Mouse (Mus musculus) hindbrain, embryonic 13.5 days (tissue): ENCODE data around the gene Stk17b. TPM values are rescaled to one million over a fixed set of nuclear protein-coding genes. Genes with fewer than 3 reads are reported as not detected.

Experiments used
- ATAC-seq: fragments of 200-750 bp; cut with Nextera tagmentation; 2 replicates; pipeline ENCODE4 v1.8.0; 2017; ENCODE audit warnings: moderate TSS enrichment; ENCODE audit not compliant: low FRiP score
- H3K27ac ChIP-seq: fragments of 300-500 bp; sonication (generic); 2 replicates; pipeline ENCODE4 v1.5.1; 2015; ENCODE audit warnings: inconsistent platforms, mild to moderate bottlenecking, moderate library complexity
- H3K27me3 ChIP-seq: fragments of 300-500 bp; sonication (generic); 2 replicates; pipeline ENCODE4 v1.6.1; 2015; ENCODE audit warnings: mild to moderate bottlenecking, inconsistent platforms
- H3K36me3 ChIP-seq: fragments of 300-500 bp; sonication (generic); 2 replicates; pipeline ENCODE4 v1.6.1; 2015; ENCODE audit warnings: mild to moderate bottlenecking, inconsistent platforms
- H3K4me1 ChIP-seq: fragments of 300-500 bp; sonication (generic); replicated peaks from 2 replicates; pipeline ENCODE4 v1.6.1; 2015; ENCODE audit warnings: inconsistent platforms
- H3K4me2 ChIP-seq: fragments of 300-500 bp; sonication (generic); 2 replicates; pipeline ENCODE4 v1.6.1; 2015; ENCODE audit warnings: inconsistent platforms, mild to moderate bottlenecking, moderate library complexity
- H3K4me3 ChIP-seq: fragments of 300-500 bp; sonication (generic); 2 replicates; pipeline ENCODE4 v1.5.1; 2015; ENCODE audit warnings: mild to moderate bottlenecking, inconsistent platforms
- H3K9ac ChIP-seq: fragments of 300-500 bp; sonication (generic); 2 replicates; pipeline ENCODE4 v1.6.1; 2015; ENCODE audit warnings: mild to moderate bottlenecking, inconsistent platforms
- H3K9me3 ChIP-seq: fragments of 300-500 bp; sonication (generic); 2 replicates; pipeline ENCODE4 v1.6.1; 2016; ENCODE audit warnings: inconsistent platforms
- WGBS: fragments of 180-500 bp; shearing (Covaris S2); methylation state at CpG from one replicate; pipeline ENCODE4 v1.1.7; 2015; 5-methylcytosine and 5-hydroxymethylcytosine counted together
- polyA plus RNA-seq: library from polyadenylated mRNA; unstranded; fragments of >200 nt; fragmentation: Nextera tagmentation; extraction: Ambion mirVana; gene quantifications from 2 replicates; pipeline ENCODE4 v1.2.1, GENCODE M21; 2015

The Stk17b gene
- polyA plus RNA-seq, 1 experiment from 2014 or later, result 5.5 TPM

DNA sequence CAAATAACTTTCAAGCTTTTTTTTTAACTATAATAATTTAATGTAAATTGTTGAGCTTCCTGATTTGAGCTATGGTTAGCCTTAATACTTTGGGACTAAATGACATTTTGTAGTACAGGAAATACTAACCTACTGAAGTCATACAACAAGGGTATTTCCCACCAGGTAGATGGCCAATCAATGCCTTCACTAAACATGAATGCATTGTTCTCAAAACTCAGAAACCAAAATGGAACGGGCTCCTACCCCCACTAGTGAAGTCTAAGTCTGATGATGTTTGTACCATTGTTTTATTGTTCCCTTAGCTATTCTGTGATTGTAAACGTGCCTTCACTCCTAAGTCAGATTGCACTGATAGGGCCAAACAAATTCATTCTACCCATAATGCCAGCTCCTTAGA is 23.2 kb upstream of the Stk17b start:
- peaks cover 6% of the 10 kb centered on the region for H3K36me3 ChIP-seq
- WGBS, result 85% methylated on average over 2 of the region's 2 CpGs
- H3K4me3 ChIP-seq, result no peak overlapping the region
- no peak overlapping the region for H3K4me2 ChIP-seq
- no peaks in the 10 kb centered on the region for H3K9me3 ChIP-seq
- no peaks in the 10 kb centered on the region for H3K27me3 ChIP-seq
- H3K9ac ChIP-seq, result no peak overlapping the region
- no peak overlapping the region for H3K27ac ChIP-seq
- no peaks in the 10 kb centered on the region for H3K4me1 ChIP-seq
- no peak for ATAC-seq

DNA sequence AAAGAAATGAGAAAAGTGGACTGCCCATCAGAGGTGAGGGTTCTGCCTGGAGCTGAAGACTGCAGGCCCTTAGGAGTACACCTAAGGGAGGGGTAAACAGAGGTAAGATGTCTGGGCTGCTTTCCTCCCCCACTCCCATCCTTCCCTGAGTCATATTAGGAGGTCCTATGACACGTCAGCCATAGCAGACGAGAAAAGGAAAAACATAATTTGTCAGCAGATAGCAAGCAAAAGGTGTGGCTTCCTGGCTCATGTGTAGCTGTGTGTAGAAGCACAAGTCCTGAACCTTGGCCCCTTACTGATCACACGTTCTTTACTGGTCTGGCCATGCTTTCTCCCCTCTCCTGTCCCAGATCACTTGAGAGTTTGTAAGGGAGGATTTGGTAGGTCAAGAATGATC is 12.8 kb upstream of the Stk17b start:
- H3K36me3 ChIP-seq, result no peaks in the 10 kb centered on the region
- no peaks in the 10 kb centered on the region for H3K9me3 ChIP-seq
- WGBS, result 72% methylated on average over 3 of the region's 3 CpGs
- no peak overlapping the region for H3K4me3 ChIP-seq
- H3K9ac ChIP-seq, result no peak overlapping the region
- no peak overlapping the region for H3K4me2 ChIP-seq
- H3K27me3 ChIP-seq, result no peaks in the 10 kb centered on the region
- no peak for ATAC-seq
- H3K4me1 ChIP-seq, result no peaks in the 10 kb centered on the region
- H3K27ac ChIP-seq, result no peak overlapping the region

DNA sequence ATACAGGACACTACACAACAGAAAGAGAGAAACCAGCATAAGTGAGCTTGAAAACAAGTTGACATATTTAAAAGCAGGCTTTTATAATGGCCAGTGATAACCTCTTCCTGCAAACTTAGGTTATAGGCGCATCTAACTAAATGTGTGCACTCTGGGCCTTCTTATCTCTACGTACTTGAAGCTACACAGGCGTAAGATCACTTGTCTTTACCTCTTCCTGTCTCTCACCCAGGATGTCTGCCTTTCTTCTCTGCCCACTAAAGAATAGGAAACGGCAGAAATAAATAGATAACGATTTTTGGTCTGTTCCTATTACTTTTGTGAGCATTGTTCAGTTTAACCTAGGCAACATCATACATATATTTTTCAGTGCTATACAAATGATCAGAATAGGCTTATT is 12.1 kb upstream of the Stk17b start:
- Histone ChIP-seq H3K4me3 (no peak overlapping the region), H3K27me3 (no peaks in the 10 kb centered on the region), H3K27ac (no peak overlapping the region), H3K9me3 (no peaks in the 10 kb centered on the region), H3K36me3 (no peaks in the 10 kb centered on the region), H3K9ac (no peak overlapping the region), H3K4me2 (no peak overlapping the region), H3K4me1 (no peaks in the 10 kb centered on the region)
- no peak for ATAC-seq
- 93% methylated on average over 5 of the region's 5 CpGs for WGBS

DNA sequence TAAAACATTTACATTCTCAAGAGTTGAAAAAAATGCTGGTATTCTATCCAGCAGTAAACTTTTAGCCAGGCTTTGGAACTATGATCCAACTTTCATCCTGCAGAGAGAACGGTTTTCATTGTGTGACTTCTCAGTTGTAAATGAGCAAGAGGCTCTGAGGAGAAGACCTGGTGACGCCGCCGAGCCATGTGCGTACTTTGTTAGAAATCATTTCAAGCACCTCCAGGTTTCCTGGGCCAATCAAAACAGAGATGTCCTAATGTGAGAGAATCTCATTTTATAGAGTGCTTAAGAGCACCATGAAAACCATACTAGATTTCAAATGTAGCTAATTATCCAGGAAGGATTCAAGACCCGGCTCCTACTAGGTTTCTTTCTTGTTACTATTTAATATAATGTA is 11.2 kb upstream of the Stk17b start:
- Histone ChIP-seq H3K4me3 (no peak overlapping the region), H3K9me3 (no peaks in the 10 kb centered on the region), H3K4me1 (no peaks in the 10 kb centered on the region), H3K36me3 (no peaks in the 10 kb centered on the region), H3K9ac (no peak overlapping the region), H3K27me3 (no peaks in the 10 kb centered on the region), H3K27ac (no peak overlapping the region), H3K4me2 (no peak overlapping the region)
- 93% methylated on average over 6 of the region's 6 CpGs for WGBS
- no peak for ATAC-seq

DNA sequence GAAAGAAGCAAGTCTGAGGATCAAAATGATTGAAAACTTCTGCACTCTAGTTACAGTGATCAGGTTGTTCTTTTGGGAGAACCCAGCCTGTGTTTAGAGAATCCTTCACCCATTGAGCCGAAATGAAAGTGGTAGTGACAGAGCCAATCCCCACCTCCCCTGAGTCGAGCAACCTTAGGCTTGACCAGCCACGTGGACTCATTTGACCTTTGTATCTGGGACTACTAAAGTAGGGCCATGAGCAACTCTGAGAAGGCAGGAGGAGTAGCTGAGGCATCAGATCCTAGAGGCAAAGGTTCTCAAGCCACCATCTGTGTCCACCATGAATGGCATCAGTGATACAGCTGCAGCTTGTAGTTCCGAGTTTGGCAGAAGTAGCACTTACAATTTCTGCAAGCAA is 10.6 kb upstream of the Stk17b start:
- no peak overlapping the region for H3K27ac ChIP-seq
- H3K27me3 ChIP-seq, result no peaks in the 10 kb centered on the region
- no peak overlapping the region for H3K9ac ChIP-seq
- H3K36me3 ChIP-seq, result no peaks in the 10 kb centered on the region
- no peaks in the 10 kb centered on the region for H3K4me1 ChIP-seq
- no peak overlapping the region for H3K4me2 ChIP-seq
- H3K4me3 ChIP-seq, result no peak overlapping the region
- H3K9me3 ChIP-seq, result no peaks in the 10 kb centered on the region
- no peak for ATAC-seq
- 83% methylated on average over 4 of the region's 4 CpGs for WGBS

DNA sequence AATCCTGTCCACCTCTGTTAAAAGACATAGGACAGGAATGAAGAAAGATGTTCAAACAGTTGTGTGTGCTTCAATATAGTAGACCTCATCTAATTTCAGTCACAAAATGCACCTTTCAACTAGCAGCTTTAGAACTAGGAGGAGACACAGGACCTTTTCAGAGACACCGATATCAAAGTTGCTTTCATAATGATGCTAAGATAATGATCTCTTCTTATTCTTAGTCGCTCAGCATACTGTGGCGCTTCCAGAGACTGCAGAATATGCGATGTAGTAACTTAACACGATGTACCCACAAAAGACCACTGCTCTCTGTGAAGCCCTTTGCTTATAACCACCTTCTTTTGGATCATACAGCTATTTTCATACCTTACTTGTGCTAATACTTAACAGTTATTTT is 10.1 kb upstream of the Stk17b start:
- ATAC-seq, result no peak
- Histone ChIP-seq H3K27ac (no peak overlapping the region), H3K27me3 (no peaks in the 10 kb centered on the region), H3K9ac (no peak overlapping the region), H3K4me3 (no peak overlapping the region), H3K4me1 (no peaks in the 10 kb centered on the region), H3K9me3 (no peaks in the 10 kb centered on the region), H3K4me2 (no peak overlapping the region), H3K36me3 (no peaks in the 10 kb centered on the region)
- 95% methylated on average over 5 of the region's 5 CpGs for WGBS

DNA sequence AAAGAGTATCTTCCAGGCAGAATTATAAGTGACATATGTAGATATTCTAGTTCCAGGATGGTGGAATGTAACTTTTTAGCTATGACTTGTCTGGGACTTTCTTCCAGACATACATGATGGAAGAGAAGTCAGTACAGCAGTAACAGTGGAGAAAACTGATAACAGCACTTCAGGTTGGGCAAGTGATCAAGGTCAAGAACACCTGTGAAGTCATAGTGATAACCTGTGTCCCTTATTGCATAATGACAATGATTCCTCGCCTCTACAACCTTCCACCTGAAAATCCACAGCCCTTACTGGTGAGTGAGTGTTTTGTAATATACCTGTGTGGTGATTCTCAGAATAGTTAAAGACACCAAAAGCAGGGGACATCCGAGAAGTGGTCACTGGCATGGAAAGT is 9.3 kb upstream of the Stk17b start:
- Histone ChIP-seq H3K27ac (no peak overlapping the region), H3K9me3 (no peaks in the 10 kb centered on the region), H3K4me3 (no peak overlapping the region), H3K36me3 (no peaks in the 10 kb centered on the region), H3K9ac (no peak overlapping the region), H3K27me3 (no peaks in the 10 kb centered on the region), H3K4me1 (no peaks in the 10 kb centered on the region), H3K4me2 (no peak overlapping the region)
- ATAC-seq, result no peak
- 89% methylated on average over 2 of the region's 2 CpGs for WGBS

DNA sequence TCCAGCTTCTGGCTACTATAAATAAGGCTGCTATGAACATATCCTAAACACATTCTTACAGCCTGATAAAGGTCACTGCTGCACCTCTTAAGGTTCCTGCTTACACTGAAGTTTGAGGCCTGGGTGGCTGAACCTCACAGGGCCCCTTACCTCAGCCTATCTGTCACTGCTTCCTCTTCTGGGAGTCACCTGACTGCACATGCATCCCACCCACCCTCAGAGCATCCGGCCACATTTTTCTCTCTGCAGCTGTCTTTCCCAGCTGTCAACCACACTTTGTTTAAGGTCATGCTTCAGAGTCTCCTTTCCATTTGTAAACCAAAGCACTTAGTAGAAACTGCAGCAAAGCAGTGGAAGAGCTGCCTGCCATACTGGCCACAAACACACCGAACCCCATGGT is 6.3 kb upstream of the Stk17b start:
- ATAC-seq, result no peak
- H3K9me3 ChIP-seq, result no peaks in the 10 kb centered on the region
- 90% methylated on average over 2 of the region's 2 CpGs for WGBS
- H3K9ac ChIP-seq, result no peak overlapping the region
- H3K4me3 ChIP-seq, result no peak overlapping the region
- H3K36me3 ChIP-seq, result no peaks in the 10 kb centered on the region
- no peak overlapping the region for H3K27ac ChIP-seq
- H3K4me1 ChIP-seq, result no peaks in the 10 kb centered on the region
- no peaks in the 10 kb centered on the region for H3K27me3 ChIP-seq
- H3K4me2 ChIP-seq, result no peak overlapping the region

DNA sequence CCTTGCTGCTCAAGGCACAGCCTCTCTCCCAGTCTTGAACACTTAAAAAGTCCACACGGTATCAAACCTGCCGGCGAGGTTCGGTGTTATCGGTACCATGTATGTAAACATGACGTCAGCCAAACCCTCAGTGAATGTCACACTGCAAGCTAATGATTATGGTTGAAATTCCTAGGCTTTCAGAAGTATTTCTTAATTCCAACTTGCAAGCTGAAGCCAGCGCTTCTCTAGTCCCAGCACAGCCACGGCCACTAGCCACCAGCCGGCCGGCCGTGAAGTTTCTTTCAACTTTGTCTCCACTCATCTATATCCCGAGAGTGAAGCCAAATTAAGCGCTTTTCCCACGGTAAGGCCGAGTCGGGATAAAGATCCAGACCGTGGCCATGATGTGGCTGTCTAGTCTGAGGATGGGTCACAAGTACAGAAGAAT is 718 bp downstream of the Stk17b start:
- ATAC-seq, result peak; percentile 4; the same call in 1 of the 2 replicates
- Histone ChIP-seq H3K9me3 (no peaks in the 10 kb centered on the region), H3K27ac (no peak overlapping the region), H3K27me3 (no peaks in the 10 kb centered on the region), H3K9ac (peak overlapping the region; percentile 79), H3K36me3 (no peaks in the 10 kb centered on the region), H3K4me1 (peaks cover 8% of the 10 kb centered on the region), H3K4me2 (peak overlapping the region; percentile 88), H3K4me3 (peak overlapping the region; percentile 82)
- WGBS, result under 1% methylated on average over 17 of the region's 17 CpGs

DNA sequence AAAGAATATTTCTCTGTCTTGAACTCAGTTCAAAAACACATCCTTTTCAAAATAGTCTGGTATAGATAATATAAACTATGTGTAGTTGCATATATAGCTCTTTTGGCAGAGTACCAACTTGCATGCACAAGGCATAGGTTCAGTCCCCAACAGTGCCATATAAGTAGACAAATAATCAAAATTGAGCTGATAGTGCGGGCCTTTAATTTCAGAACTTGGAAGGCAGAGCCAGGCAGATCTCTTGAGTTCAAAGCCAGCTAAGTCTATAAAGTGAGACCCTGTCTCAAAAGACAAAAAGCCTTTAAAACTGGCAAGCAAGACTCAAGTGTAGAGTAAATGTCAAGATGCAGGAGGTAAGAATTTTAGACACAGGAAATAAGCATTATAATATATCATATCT is 2.1 kb downstream of the Stk17b start:
- 95% methylated on average over 1 of the region's 1 CpGs for WGBS
- no peaks in the 10 kb centered on the region for H3K9me3 ChIP-seq
- no peak overlapping the region for H3K4me3 ChIP-seq
- H3K9ac ChIP-seq, result no peak overlapping the region
- no peaks in the 10 kb centered on the region for H3K27me3 ChIP-seq
- H3K27ac ChIP-seq, result no peak overlapping the region
- no peaks in the 10 kb centered on the region for H3K36me3 ChIP-seq
- peaks cover 8% of the 10 kb centered on the region for H3K4me1 ChIP-seq
- no peak for ATAC-seq
- no peak overlapping the region for H3K4me2 ChIP-seq

DNA sequence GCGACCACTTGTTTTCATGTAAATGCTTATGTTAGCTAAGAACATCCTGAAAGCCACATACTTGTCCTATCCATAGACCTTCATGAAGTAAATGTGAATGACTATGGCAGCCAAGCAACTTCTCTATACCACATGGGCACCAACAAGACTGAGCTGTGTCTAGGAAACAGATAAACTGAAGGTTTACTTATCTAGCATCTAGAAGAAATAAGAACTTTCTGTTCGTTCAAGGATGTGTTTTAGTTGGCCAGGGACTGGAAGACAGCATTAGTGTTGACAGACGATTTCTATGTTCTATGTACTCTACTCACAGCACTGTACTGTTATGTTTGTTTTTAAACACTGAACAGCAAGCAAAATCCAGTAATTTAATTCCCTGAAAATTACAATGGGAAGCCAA is 2.9 kb downstream of the Stk17b start:
- no peak for ATAC-seq
- no peak overlapping the region for H3K9ac ChIP-seq
- no peaks in the 10 kb centered on the region for H3K9me3 ChIP-seq
- H3K36me3 ChIP-seq, result no peaks in the 10 kb centered on the region
- H3K4me1 ChIP-seq, result peaks cover 8% of the 10 kb centered on the region
- no peak overlapping the region for H3K4me2 ChIP-seq
- no peaks in the 10 kb centered on the region for H3K27me3 ChIP-seq
- no peak overlapping the region for H3K4me3 ChIP-seq
- WGBS, result 90% methylated on average over 3 of the region's 3 CpGs
- H3K27ac ChIP-seq, result no peak overlapping the region

DNA sequence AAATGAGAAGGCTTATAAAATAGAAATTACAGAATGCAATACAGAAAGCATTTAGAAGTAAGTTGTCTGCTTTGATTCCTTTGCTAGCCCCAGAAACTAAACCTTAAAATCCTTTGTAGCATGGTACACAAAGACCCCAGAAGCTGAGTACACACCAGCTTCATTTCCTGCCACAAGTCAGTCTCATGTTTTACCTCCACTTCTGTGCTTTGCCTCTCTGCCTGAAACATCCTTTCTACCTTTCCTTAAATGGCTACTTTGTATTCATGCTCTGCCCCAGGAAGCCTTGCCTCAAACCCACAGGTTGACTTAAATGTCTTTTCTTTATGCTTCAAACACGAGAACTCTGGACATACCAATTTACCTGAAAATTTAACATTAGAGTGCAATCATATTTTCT is 3.7 kb downstream of the Stk17b start:
- H3K27me3 ChIP-seq, result no peaks in the 10 kb centered on the region
- H3K27ac ChIP-seq, result no peak overlapping the region
- H3K9ac ChIP-seq, result no peak overlapping the region
- no peak overlapping the region for H3K4me3 ChIP-seq
- H3K4me2 ChIP-seq, result no peak overlapping the region
- no peaks in the 10 kb centered on the region for H3K9me3 ChIP-seq
- H3K4me1 ChIP-seq, result peaks cover 8% of the 10 kb centered on the region
- WGBS, result 69% methylated on average over 1 of the region's 1 CpGs
- no peaks in the 10 kb centered on the region for H3K36me3 ChIP-seq
- ATAC-seq, result no peak

DNA sequence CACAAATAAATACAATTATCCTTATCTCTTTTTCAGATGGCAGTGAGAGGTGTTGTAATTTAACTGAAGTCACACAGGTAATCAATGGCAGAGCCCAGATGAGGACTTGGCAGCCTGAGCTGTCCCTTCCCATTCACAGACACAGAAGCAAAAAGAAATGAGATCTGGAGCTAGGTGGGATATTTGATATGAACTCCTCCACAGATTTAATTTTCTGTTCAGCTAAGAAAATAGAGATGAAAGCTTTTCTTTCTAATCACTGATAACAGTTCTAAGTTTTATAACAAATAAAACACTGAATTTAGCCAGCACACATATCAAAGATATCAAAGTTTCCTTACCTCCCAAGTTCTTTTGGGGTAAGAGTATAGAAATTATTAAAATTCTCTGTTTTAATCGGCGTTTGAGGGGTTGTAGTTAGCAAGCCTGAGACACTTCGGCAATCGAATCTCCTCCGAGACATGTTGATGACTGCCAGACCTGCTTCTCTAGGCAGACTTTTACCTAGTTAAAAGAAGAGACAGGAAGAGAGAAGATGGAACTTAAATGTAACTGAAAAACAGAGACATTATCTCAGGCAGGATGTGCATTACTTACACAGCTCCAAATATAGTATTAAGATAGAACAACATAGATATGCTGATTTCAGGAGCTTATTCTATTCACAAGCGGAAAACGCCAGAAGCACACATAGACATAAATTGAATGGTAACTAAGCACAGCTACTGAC is 8.7 kb downstream of the Stk17b start:
- Histone ChIP-seq H3K27ac (no peak overlapping the region), H3K4me3 (no peak overlapping the region), H3K36me3 (no peaks in the 10 kb centered on the region), H3K9me3 (no peaks in the 10 kb centered on the region), H3K4me2 (no peak overlapping the region), H3K27me3 (no peaks in the 10 kb centered on the region), H3K4me1 (no peaks in the 10 kb centered on the region), H3K9ac (no peak overlapping the region)
- ATAC-seq, result no peak
- 93% methylated on average over 7 of the region's 7 CpGs for WGBS
